Mouse (Mus musculus) kidney, embryonic 16.5 days (tissue): ENCODE results near the gene Arhgef17. TPM values are rescaled to one million over a fixed set of nuclear protein-coding genes. Genes with fewer than 3 reads are reported as not detected.

Experiments
- ATAC-seq: fragments of 200-750 bp; cut with Nextera tagmentation; 2 replicates; pipeline ENCODE4 v1.8.0; 2017; ENCODE audit warnings: moderate TSS enrichment; ENCODE audit not compliant: low FRiP score, low TSS enrichment
- H3K27ac ChIP-seq: fragments of 300-500 bp; sonication (generic); 2 replicates; pipeline ENCODE4 v1.5.1; 2014; ENCODE audit warnings: low read length
- H3K27me3 ChIP-seq: fragments of 300-500 bp; sonication (generic); 2 replicates; pipeline ENCODE4 v1.6.1; 2014; ENCODE audit warnings: low read length, control low read depth, mixed read lengths; ENCODE audit not compliant: insufficient read depth
- H3K36me3 ChIP-seq: fragments of 300-500 bp; sonication (generic); 2 replicates; pipeline ENCODE4 v1.6.1; 2014; ENCODE audit warnings: low read length, control low read depth, mixed read lengths; ENCODE audit not compliant: insufficient read depth
- H3K4me1 ChIP-seq: fragments of 300-500 bp; sonication (generic); 2 replicates; pipeline ENCODE4 v1.6.1; 2014; ENCODE audit warnings: low read length, control low read depth, mixed read lengths; ENCODE audit not compliant: insufficient read depth
- H3K4me2 ChIP-seq: fragments of 300-500 bp; sonication (generic); replicated peaks from 2 replicates; pipeline ENCODE4 v1.6.1; 2014; ENCODE audit warnings: low read depth, low read length
- H3K4me3 ChIP-seq: fragments of 300-500 bp; sonication (generic); 2 replicates; pipeline ENCODE4 v1.5.1; 2014; ENCODE audit warnings: mild to moderate bottlenecking, low read length
- H3K9ac ChIP-seq: fragments of 300-500 bp; sonication (generic); replicated peaks from 2 replicates; pipeline ENCODE4 v1.6.1; 2014; ENCODE audit warnings: low read length
- H3K9me3 ChIP-seq: fragments of 300-500 bp; sonication (generic); 2 replicates; pipeline ENCODE4 v1.6.1; 2016; ENCODE audit warnings: low read length, control low read depth
- WGBS: fragments of 180-500 bp; shearing (Covaris S2); extraction: QIAGEN DNeasy Blood & Tissue Kit; methylation state at CpG from one replicate; pipeline ENCODE4 v1.1.7; 2014; 5-methylcytosine and 5-hydroxymethylcytosine counted together
- polyA plus RNA-seq: library from polyadenylated mRNA; unstranded; fragments of >200 nt; fragmentation: Nextera tagmentation; extraction: Ambion mirVana; gene quantifications from 2 replicates; pipeline ENCODE4 v1.2.1, GENCODE M21; 2015

Arhgef17 gene
- polyA plus RNA-seq, 1 experiment from 2014 or later, result 10.8 TPM

DNA sequence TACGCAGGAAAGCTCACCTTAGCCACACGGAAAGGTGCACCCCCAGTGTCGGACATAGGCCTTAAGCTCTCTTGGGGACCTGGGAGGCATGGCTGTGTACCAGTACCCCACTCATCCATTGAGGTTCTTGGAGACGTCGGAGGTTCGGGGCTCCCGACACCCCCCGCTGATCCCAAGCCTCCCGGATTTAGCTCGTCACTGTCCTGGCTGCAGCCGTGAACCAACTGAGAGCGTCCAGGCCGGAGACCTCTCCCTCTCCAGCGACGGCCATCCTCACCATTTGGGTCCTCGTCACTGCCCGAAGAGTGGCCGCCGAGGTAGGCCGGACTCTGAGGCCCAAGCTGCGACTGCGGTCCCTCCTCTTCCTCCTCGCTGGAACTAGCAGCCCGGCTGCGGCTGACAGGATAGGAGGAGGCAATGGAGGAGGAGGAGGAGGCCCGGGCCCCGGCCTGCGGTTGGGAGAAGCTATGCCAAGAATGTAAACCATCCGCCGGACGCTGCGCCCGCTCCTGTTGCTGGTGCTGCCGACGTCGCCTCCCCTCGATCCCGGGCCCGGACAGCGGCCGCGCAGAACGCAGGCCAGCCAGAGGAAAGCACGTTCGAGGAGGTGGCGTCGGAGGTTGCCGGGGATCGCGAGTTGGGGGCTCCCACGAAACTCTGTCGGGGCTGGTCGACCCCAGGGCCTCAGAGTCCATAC lies 1.1 kb downstream of the Arhgef17 start:
- Histone ChIP-seq H3K36me3 (peaks cover 3% of the 10 kb centered on the region; the same call in 1 of the 2 replicates), H3K27me3 (no peaks in the 10 kb centered on the region), H3K4me2 (peak overlapping the region; percentile 86), H3K9me3 (no peaks in the 10 kb centered on the region), H3K4me1 (peaks cover 55% of the 10 kb centered on the region), H3K4me3 (peak overlapping the region; percentile 88), H3K9ac (peak overlapping the region; percentile 99), H3K27ac (peak overlapping the region; percentile 100)
- ATAC-seq, result peak; percentile 3; the same call in 1 of the 2 replicates
- WGBS, result 2% methylated on average over 53 of the region's 53 CpGs

DNA sequence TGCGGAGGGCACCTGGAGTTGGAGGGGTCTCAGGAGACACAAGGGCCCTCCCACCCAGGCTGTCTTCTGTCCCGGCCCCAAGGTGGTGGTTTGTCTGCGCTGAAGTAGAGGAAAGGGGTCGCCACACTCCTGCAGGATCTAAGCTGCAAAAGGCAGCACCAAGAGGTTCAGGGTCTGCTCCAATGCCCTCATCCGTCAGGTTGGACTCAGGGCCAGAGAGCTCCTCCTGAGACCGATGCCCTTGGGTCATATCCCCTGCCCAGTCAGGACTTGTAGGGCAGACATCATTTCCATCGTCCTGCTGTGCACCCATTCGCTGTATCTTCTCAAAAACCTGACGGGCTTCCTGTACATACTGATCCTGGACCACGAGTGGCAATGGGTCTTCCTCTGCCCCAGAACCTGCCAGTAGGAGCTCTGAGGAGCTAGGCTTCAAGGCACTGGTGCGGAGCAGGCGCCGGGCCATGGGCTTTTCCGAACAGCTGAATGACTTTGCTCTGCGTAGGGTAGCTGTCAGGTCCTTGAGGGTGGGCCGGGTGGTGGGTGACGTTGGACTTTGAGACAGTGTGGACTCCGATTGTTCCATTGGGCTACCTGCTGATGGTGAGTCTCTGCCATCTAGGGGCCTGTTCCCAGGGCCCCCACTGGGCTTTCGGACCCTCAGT lies 2.1 kb downstream of the Arhgef17 start:
- 47% methylated on average over 19 of the region's 19 CpGs for WGBS
- no peaks in the 10 kb centered on the region for H3K9me3 ChIP-seq
- peak overlapping the region; percentile 86 for H3K4me2 ChIP-seq
- H3K9ac ChIP-seq, result peak overlapping the region; percentile 99
- peaks cover 3% of the 10 kb centered on the region; the same call in 1 of the 2 replicates for H3K36me3 ChIP-seq
- ATAC-seq, result no peak
- no peak overlapping the region for H3K27ac ChIP-seq
- H3K27me3 ChIP-seq, result no peaks in the 10 kb centered on the region
- H3K4me1 ChIP-seq, result peaks cover 65% of the 10 kb centered on the region
- H3K4me3 ChIP-seq, result peak overlapping the region; percentile 88

DNA sequence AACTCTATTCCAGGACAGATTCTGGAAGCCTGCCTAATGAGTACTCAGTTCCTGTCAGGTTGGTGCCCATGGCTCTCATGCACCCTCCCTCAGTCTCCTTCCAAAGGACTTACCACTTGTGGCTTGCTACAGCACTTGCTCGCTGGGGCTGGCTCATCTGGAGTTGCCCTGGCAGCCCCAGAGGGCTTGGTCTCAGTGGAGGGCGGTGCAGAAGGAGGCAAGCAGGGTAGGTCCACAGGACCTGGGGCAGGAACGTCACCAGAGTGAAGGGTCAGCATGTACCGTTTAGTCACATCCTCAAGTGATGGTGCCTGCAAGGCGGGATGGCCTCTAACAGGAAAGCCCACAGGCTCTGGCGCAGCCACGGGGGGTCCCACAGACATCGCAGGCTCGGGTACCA lies 3.5 kb downstream of the Arhgef17 start:
- no peak for ATAC-seq
- WGBS, result 43% methylated on average over 9 of the region's 9 CpGs
- no peak overlapping the region for H3K27ac ChIP-seq

DNA sequence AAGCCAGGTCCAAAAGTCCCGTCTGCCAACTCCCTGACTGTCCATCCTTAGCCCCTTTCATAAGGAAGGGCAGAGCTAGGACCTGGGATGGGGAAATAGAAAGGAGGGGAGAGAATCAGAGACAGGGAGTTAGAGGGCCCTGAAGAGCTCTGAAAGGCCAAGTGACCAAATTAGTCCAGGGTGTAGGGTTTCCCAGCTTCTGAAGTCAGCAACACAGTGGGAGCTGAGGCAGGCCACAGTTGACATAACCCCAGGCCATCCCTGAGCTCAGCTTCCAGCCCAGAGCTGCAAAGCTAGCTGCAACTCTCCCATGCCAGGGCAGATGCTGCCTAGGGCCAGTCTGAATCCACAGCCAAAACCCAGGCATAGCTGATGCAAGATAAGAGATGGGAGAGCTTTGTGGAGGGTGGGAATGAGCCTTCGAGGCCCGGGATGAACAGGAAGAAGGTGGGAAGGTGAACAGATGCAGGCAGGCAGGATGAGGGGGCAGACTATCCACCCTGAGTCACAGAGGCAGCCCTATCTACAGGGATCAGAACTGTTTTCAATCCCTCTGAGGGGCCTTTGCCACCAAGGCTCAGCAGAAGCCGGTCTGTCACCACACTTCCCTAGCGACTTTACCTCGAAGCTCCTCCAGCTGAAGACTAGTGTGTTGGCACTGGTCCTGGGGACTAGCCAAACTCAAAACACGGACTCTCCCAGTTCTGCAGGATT lies 4.5 kb downstream of the Arhgef17 start:
- Histone ChIP-seq H3K27ac (peak overlapping the region; percentile 52), H3K9me3 (no peaks in the 10 kb centered on the region), H3K4me2 (peak overlapping the region; percentile 86), H3K4me3 (peak overlapping the region; percentile 88), H3K4me1 (peaks cover 81% of the 10 kb centered on the region), H3K36me3 (peaks cover 20% of the 10 kb centered on the region), H3K9ac (peak overlapping the region; percentile 99), H3K27me3 (no peaks in the 10 kb centered on the region)
- no peak for ATAC-seq
- 6% methylated on average over 7 of the region's 7 CpGs for WGBS

More for the DNA sequence above, 3.5 kb downstream of the Arhgef17 start:
- Histone ChIP-seq H3K9ac (peak overlapping the region; percentile 99), H3K4me1 (peaks cover 76% of the 10 kb centered on the region), H3K4me2 (peak overlapping the region; percentile 86), H3K4me3 (peak overlapping the region; percentile 88), H3K36me3 (peaks cover 11% of the 10 kb centered on the region), H3K27me3 (no peaks in the 10 kb centered on the region), H3K9me3 (no peaks in the 10 kb centered on the region)

DNA sequence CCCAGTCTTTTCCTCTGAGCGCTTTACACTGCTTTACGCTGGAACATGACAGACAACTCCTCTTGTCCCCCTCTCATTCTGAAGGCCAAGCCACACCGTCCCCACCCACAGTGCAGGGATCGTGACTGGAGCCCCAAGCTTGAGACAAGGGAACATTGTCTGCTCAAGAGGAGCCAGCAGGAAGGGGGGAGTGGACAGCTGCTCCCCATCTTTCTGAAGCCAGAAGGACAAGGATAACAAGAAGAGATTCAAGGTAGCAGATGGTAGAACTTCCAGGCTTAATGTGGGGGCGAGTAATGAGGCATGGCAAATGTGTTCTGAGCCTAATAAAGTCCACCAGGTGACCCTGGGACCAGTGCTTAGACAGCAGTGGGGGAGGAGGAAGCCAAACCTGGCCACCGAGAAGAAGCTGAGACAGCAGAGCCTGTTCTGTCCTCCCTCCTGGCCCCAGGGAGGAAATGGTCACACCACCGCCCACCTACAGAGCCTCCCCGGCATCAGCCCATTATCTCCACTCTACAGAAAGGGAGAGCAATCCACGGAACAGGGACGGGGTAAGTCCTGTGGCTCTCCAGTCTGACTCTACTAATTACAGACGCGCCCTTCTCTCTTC lies 5.5 kb downstream of the Arhgef17 start:
- 8% methylated on average over 12 of the region's 12 CpGs for WGBS
- ATAC-seq, result peak; percentile 22; the same call in 1 of the 2 replicates
- Histone ChIP-seq H3K27me3 (no peaks in the 10 kb centered on the region), H3K9ac (peak overlapping the region; percentile 99), H3K4me1 (peaks cover 87% of the 10 kb centered on the region), H3K9me3 (no peaks in the 10 kb centered on the region), H3K4me2 (peak overlapping the region; percentile 86), H3K4me3 (peak overlapping the region; percentile 88), H3K27ac (peak overlapping the region; percentile 52), H3K36me3 (peaks cover 25% of the 10 kb centered on the region)

DNA sequence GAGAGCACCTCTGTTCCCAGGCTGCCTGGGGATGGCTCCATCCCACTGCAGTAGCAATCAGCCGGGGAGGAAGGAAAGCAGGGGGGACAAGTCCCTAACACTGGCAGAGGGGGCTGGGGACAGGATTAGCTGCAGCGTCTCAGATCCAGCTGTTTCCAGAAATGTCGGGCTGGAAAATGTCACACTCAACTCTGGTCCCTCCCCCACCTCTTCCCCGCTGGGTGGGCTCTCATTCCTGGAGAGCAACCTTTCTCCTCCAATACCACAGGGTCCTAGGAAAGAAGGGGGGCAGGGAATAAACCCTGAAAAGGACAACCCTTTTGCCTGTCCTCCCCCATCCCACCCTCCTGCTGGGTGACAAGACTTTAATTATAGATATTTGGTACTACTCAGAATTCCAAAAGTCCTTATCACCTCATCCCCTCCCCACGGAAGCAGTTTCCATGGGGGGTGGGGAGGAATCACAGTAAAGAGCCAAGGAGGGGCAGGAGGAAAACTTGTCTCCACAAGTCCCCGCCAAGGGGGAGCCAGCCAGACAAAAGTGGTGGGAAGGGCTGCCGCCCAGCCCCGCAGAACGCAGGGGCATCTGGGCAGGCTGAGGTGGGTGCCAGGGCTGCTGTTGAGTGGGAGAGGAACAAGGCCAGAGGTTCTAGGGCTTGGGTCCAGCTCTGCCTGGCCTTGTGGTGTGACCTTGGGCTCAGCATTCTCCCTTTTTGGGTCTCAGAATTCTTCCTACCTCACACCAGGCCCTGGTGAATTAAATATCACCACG lies 7.0 kb downstream of the Arhgef17 start:
- Histone ChIP-seq H3K9me3 (no peaks in the 10 kb centered on the region), H3K36me3 (peaks cover 31% of the 10 kb centered on the region), H3K4me3 (peak overlapping the region; percentile 88), H3K27me3 (no peaks in the 10 kb centered on the region), H3K27ac (peak overlapping the region; percentile 2; the same call in 1 of the 2 replicates), H3K4me2 (peak overlapping the region; percentile 86), H3K4me1 (peaks cover 96% of the 10 kb centered on the region), H3K9ac (peak overlapping the region; percentile 99)
- 27% methylated on average over 10 of the region's 10 CpGs for WGBS
- ATAC-seq, result no peak

DNA sequence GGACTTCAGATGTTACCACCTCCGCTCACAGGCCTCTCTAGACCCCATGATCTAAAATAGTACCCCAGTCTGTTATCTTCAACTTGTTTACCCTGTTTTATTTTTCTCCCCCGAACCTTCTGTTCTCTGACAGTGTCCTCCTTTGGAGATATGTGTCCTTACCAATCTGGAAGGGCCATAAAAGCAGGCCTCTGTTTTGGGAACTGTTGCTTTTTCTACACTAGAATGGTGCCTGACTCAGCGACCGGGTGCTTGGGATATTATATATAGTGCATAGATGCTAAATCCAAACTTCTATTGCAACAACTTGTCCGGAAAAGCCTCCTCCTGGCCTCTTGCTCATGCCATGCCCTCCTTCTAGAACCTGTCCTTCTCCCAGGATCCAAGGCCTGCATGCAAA lies 7.7 kb downstream of the Arhgef17 start:
- Histone ChIP-seq H3K4me3 (peak overlapping the region; percentile 88), H3K9me3 (no peaks in the 10 kb centered on the region), H3K27me3 (no peaks in the 10 kb centered on the region), H3K27ac (no peak overlapping the region), H3K9ac (peak overlapping the region; percentile 99; the same call in 1 of the 2 replicates), H3K4me2 (peak overlapping the region; percentile 86), H3K36me3 (peaks cover 31% of the 10 kb centered on the region), H3K4me1 (peaks cover 96% of the 10 kb centered on the region)
- ATAC-seq, result no peak
- WGBS, result 74% methylated on average over 5 of the region's 5 CpGs

DNA sequence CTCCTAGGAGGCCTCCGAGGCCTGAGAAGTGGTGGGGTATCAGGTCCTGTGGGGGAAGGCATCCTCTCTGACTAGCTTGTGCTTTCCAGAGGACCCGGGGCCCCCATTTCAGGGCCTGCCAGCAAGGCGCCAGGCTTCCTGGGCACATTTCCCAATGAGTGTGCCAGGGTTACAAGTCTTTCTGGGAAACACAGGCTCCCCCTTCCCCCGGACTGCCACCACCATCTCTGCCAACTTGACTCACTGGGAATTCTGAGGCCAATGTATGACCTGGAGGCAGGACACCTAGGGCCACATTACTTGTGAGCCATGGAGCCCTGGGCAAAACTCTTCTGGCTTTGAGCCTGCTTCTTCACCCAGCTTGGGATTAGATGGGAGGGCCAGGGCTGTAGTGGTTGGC lies 9.0 kb downstream of the Arhgef17 start:
- Histone ChIP-seq H3K27ac (no peak overlapping the region), H3K4me2 (no peak overlapping the region), H3K9ac (peak overlapping the region; percentile 10; the same call in 1 of the 2 replicates), H3K27me3 (no peaks in the 10 kb centered on the region), H3K36me3 (peaks cover 28% of the 10 kb centered on the region), H3K4me1 (peaks cover 96% of the 10 kb centered on the region), H3K9me3 (no peaks in the 10 kb centered on the region), H3K4me3 (no peak overlapping the region)
- ATAC-seq, result no peak
- WGBS, result 88% methylated on average over 4 of the region's 4 CpGs

DNA sequence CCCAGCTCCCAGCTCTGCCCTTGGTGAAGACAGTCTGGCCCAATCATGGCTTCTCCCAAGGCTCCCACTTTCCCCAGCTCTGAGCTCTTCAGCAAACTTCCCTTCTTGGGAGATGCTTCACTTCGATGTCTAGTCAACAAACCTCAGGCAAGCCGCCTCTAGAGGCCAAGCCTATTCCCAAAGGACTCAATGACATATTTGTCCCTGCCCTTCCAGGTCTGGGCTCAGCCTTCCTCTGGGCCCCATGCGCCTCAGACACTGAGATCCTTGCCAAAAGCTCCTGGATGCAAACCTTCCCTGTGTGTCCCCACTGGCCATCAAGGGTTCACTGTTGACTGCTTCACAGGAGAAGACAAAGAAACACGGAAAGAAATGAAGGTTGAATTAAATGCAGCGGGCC lies 10.6 kb downstream of the Arhgef17 start:
- Histone ChIP-seq H3K27ac (no peak overlapping the region; the same call in 1 of the 2 replicates), H3K27me3 (no peaks in the 10 kb centered on the region), H3K4me1 (peaks cover 96% of the 10 kb centered on the region), H3K4me2 (no peak overlapping the region), H3K4me3 (no peak overlapping the region), H3K36me3 (peaks cover 35% of the 10 kb centered on the region), H3K9me3 (no peaks in the 10 kb centered on the region), H3K9ac (no peak overlapping the region)
- no peak for ATAC-seq
- WGBS, result 86% methylated on average over 5 of the region's 5 CpGs
